Mouse (Mus musculus): ENCODE results near the gene Pilrb2. TPM values are rescaled to one million over a fixed set of nuclear protein-coding genes. Genes with fewer than 3 reads are reported as not detected.
"Not testable (repeated sequence)": the region's sequence is repeated elsewhere in the genome, so short reads cannot be mapped to it uniquely, and the experiment has no call there.

Pilrb2 gene
- total and polyA plus RNA-seq, 3 experiments, result not detected

DNA sequence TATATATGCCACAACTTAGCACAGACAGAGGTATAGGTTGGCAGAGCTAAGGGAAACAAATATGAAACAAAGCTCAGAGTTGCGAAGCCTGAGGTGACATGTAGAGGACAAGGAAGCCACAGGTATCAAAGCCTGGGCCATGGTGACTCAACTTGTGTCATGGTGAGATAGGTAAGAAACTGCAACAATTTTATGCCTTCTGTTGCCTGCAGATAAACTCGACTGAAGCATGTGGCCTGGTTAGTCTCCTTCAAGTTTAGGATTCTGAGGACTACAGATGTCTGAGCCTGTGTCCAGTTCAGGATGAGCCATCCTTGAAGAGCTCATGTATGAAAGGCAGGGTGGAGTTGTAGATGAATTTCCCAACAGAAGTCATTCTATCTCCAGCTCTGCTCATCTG is 3.4 kb upstream of the Pilrb2 start:
- Histone ChIP-seq H3K9ac (ENCODE audit: insufficient read depth, low read depth) (no peak overlapping the region), H3K4me1 (ENCODE audit: control insufficient read depth in 1 of 2, insufficient read depth in 2 of 2) (no peaks in the 10 kb centered on the region), H3K36me3 (replicated peaks in 1 of 2; ENCODE audit: control insufficient read depth in 1 of 2, insufficient read depth in 1 of 2, low read length in 1 of 2) (no peaks in the 10 kb centered on the region), H3K9me3 (replicated peaks; ENCODE audit: low read length) (no peaks in the 10 kb centered on the region), H3K79me2 (replicated peaks; ENCODE audit: control insufficient read depth, extremely low read depth, insufficient read depth, poor library complexity, severe bottlenecking) (no peaks in the 10 kb centered on the region), H3K27ac (ENCODE audit: insufficient read depth, low read depth) (no peak overlapping the region), H3K27me3 (replicated peaks) (no peaks in the 10 kb centered on the region), H3K4me2 (ENCODE audit: insufficient read depth, low read depth, poor library complexity, severe bottlenecking) (no peak overlapping the region), H3K4me3 (replicated peaks in 1 of 3; ENCODE audit: low read depth in 2 of 3, low read length in 2 of 3, poor library complexity in 1 of 3) (no peak overlapping the region)
- in situ Hi-C loops (cut with MboI; ENCODE audit: low pct_ligation_motif_present, low pct_unique_long_range_greater_than_20kb, low sequenced_read_pairs), result loop anchor here (5.0 kb wide), 1 partner anchor 83 kb away; no protein-coding TSS in a partner anchor
- DNase-seq (ENCODE audit: extremely low read depth), result no peak
- dilution Hi-C loops (cut with MboI; ENCODE audit: extremely low pct_ligation_motif_present, extremely low pct_unique_long_range_greater_than_20kb, low sequenced_read_pairs), result no loop called here
- TF ChIP-seq ZC3H11A (IDR thresholded peaks at IDR 0.05; ENCODE audit: low read depth, low read length) (no peak), ELF1 (IDR thresholded peaks at IDR 0.05; ENCODE audit: low read depth, low read length) (no peak), JUND (conservative IDR thresholded peaks at IDR 0.05; ENCODE audit: low read depth, low read length) (no peak), EP300 (IDR thresholded peaks at IDR 0.05; ENCODE audit: low read length) (no peak), RCOR1 (conservative IDR thresholded peaks at IDR 0.05; ENCODE audit: low read depth, low read length) (no peak), USF1 (IDR thresholded peaks at IDR 0.05; ENCODE audit: low read depth, low read length) (no peak)

DNA sequence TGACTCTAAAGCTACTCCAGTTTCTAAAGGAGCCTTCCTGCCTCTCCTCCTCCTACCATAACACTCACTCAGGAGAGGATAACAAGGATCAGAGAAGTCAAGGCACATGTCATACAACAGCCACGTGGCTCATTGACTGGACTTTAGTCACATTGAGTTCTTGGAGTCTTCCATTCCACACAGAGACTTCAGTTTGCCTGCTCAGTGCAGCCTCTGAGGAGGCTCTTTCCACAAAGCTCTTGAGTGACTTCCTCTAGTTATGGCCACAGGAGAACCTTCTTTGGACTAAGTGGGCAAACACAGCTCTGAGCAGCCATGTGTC is 727 bp upstream of the Pilrb2 start:
- in situ Hi-C loops (cut with MboI; ENCODE audit: low pct_ligation_motif_present, low pct_unique_long_range_greater_than_20kb, low sequenced_read_pairs); H3K4me2 ChIP-seq (ENCODE audit: insufficient read depth, low read depth, poor library complexity, severe bottlenecking); DNase-seq (ENCODE audit: extremely low read depth); H3K4me3 ChIP-seq (replicated peaks in 1 of 3; ENCODE audit: low read depth in 2 of 3, low read length in 2 of 3, poor library complexity in 1 of 3); dilution Hi-C loops (cut with MboI; ENCODE audit: extremely low pct_ligation_motif_present, extremely low pct_unique_long_range_greater_than_20kb, low sequenced_read_pairs); H3K36me3 ChIP-seq (replicated peaks in 1 of 2; ENCODE audit: control insufficient read depth in 1 of 2, insufficient read depth in 1 of 2, low read length in 1 of 2); H3K27ac ChIP-seq (ENCODE audit: insufficient read depth, low read depth); H3K27me3 ChIP-seq (replicated peaks); H3K4me1 ChIP-seq (ENCODE audit: control insufficient read depth in 1 of 2, insufficient read depth in 2 of 2); H3K79me2 ChIP-seq (replicated peaks; ENCODE audit: control insufficient read depth, extremely low read depth, insufficient read depth, poor library complexity, severe bottlenecking); H3K9ac ChIP-seq (ENCODE audit: insufficient read depth, low read depth); H3K9me3 ChIP-seq (replicated peaks; ENCODE audit: low read length): not testable (repeated sequence)

DNA sequence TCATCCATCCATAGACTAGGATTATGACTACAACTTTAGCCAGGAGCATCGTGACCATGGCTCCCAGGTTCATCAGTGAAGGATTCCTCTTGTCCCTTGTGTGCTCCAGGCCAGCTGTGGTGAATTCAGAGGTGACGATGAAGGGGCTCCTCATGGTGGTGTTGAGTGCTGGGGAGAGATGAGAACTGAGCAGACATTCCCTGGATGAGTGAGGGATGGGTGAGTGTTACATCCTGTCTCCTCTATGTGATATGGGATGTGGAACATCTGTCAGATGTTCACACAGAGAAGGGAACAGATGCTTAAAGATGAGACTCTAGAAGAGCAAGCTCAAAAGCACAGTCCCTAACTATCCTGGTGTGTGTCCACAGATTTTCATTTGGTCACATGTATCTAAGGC is 3.0 kb downstream of the Pilrb2 start:
- in situ Hi-C loops (cut with MboI; ENCODE audit: low pct_ligation_motif_present, low pct_unique_long_range_greater_than_20kb, low sequenced_read_pairs); H3K36me3 ChIP-seq (replicated peaks in 1 of 2; ENCODE audit: control insufficient read depth in 1 of 2, insufficient read depth in 1 of 2, low read length in 1 of 2); H3K27ac ChIP-seq (ENCODE audit: insufficient read depth, low read depth); dilution Hi-C loops (cut with MboI; ENCODE audit: extremely low pct_ligation_motif_present, extremely low pct_unique_long_range_greater_than_20kb, low sequenced_read_pairs); H3K9me3 ChIP-seq (replicated peaks; ENCODE audit: low read length); DNase-seq (ENCODE audit: extremely low read depth); H3K79me2 ChIP-seq (replicated peaks; ENCODE audit: control insufficient read depth, extremely low read depth, insufficient read depth, poor library complexity, severe bottlenecking); H3K4me3 ChIP-seq (replicated peaks in 1 of 3; ENCODE audit: low read depth in 2 of 3, low read length in 2 of 3, poor library complexity in 1 of 3); H3K9ac ChIP-seq (ENCODE audit: insufficient read depth, low read depth); H3K27me3 ChIP-seq (replicated peaks); H3K4me1 ChIP-seq (ENCODE audit: control insufficient read depth in 1 of 2, insufficient read depth in 2 of 2); H3K4me2 ChIP-seq (ENCODE audit: insufficient read depth, low read depth, poor library complexity, severe bottlenecking): not testable (repeated sequence)

GRCm38 (mm10) chr5:137864008-137864407 is 7.6 kb downstream of the Pilrb2 start:
- H3K79me2 ChIP-seq (replicated peaks; ENCODE audit: control insufficient read depth, extremely low read depth, insufficient read depth, poor library complexity, severe bottlenecking); H3K4me1 ChIP-seq (ENCODE audit: control insufficient read depth in 1 of 2, insufficient read depth in 2 of 2); dilution Hi-C loops (cut with MboI; ENCODE audit: extremely low pct_ligation_motif_present, extremely low pct_unique_long_range_greater_than_20kb, low sequenced_read_pairs); H3K27ac ChIP-seq (ENCODE audit: insufficient read depth, low read depth); H3K9ac ChIP-seq (ENCODE audit: insufficient read depth, low read depth); H3K27me3 ChIP-seq (replicated peaks); H3K36me3 ChIP-seq (replicated peaks in 1 of 2; ENCODE audit: control insufficient read depth in 1 of 2, insufficient read depth in 1 of 2, low read length in 1 of 2); H3K4me2 ChIP-seq (ENCODE audit: insufficient read depth, low read depth, poor library complexity, severe bottlenecking); H3K9me3 ChIP-seq (replicated peaks; ENCODE audit: low read length); in situ Hi-C loops (cut with MboI; ENCODE audit: low pct_ligation_motif_present, low pct_unique_long_range_greater_than_20kb, low sequenced_read_pairs); DNase-seq (ENCODE audit: extremely low read depth); H3K4me3 ChIP-seq (replicated peaks in 1 of 3; ENCODE audit: low read depth in 2 of 3, low read length in 2 of 3, poor library complexity in 1 of 3): not testable (repeated sequence)

DNA sequence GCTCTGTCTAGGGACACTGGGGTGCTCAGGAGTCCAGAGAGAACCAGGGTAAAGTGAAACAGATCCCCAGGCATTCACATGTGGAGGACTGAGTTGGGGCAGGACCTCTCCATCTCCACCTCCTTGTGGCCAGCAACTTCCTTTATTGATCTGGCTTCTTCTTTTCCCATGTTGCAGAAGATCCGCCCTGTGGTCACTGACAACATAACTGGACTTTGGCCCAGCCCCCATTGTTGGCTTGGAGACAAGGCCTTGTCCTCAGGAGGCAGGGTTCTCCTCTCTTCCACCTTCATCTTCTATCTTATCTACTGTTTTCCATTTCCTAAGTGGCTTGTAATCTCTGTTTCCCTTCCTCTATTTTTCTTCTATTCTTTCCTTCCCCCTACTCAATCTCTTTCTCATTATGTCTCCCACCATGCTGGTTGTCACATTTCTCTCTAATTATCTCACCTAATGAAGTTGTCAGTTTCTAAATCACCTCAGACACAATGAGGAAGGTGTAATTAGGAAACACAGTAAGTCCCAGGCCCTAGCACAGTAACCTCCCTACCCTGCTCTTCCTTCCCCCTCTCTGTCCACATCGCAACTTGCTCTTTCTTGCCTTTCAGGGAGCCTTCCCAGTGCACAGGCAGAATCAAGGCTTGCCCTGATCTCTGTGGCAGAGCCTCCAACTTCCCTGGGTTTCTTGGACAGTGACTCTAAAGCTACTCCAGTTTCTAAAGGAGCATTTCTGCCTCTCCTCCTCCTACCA is 13.5 kb downstream of the Pilrb2 start, which contains the start of gene Pilrb1:
TSS of gene Pilrb1 (minus strand) at position 147 of the 751 bp plus-strand sequence.
- in situ Hi-C loops (cut with MboI; ENCODE audit: low pct_ligation_motif_present, low pct_unique_long_range_greater_than_20kb, low sequenced_read_pairs); H3K36me3 ChIP-seq (replicated peaks in 1 of 2; ENCODE audit: control insufficient read depth in 1 of 2, insufficient read depth in 1 of 2, low read length in 1 of 2); H3K79me2 ChIP-seq (replicated peaks; ENCODE audit: control insufficient read depth, extremely low read depth, insufficient read depth, poor library complexity, severe bottlenecking); H3K4me1 ChIP-seq (ENCODE audit: control insufficient read depth in 1 of 2, insufficient read depth in 2 of 2); DNase-seq (ENCODE audit: extremely low read depth); H3K4me2 ChIP-seq (ENCODE audit: insufficient read depth, low read depth, poor library complexity, severe bottlenecking); H3K27ac ChIP-seq (ENCODE audit: insufficient read depth, low read depth); H3K4me3 ChIP-seq (replicated peaks in 1 of 3; ENCODE audit: low read depth in 2 of 3, low read length in 2 of 3, poor library complexity in 1 of 3); H3K9ac ChIP-seq (ENCODE audit: insufficient read depth, low read depth); dilution Hi-C loops (cut with MboI; ENCODE audit: extremely low pct_ligation_motif_present, extremely low pct_unique_long_range_greater_than_20kb, low sequenced_read_pairs); H3K27me3 ChIP-seq (replicated peaks); H3K9me3 ChIP-seq (replicated peaks; ENCODE audit: low read length): not testable (repeated sequence)

Data from CH12.LX (cell line).